Mouse (Mus musculus) adrenal gland, adult 8-10 months (tissue): ENCODE data around the gene Plekha8. TPM values are rescaled to one million over a fixed set of nuclear protein-coding genes. Genes with fewer than 3 reads are reported as not detected.

ENCODE experiments used
- total RNA-seq, 4 experiments: library from RNA; stranded (reverse); gene quantifications; 2 replicates each; pipeline ENCODE4 v1.2.4; 2022

The Plekha8 gene
- total RNA-seq, 4 experiments from 2014 or later, result 19.1 to 25.4 (median 20.4) TPM

Other genes with a start within 250 kb of the Plekha8 start
- gene Wipf3, start 165.5 kb upstream of the Plekha8 start, total RNA-seq, result 1 to 10 TPM; 1.3 to 3.3 (median 2.7) TPM
- 10 to 100 TPM; 34.1 to 73.9 (median 49.6) TPM for gene Scrn1, start 28.6 kb upstream of the Plekha8 start, total RNA-seq
- 10 to 100 TPM; 27.0 to 38.9 (median 31.5) TPM for gene Fkbp14, start 2.2 kb downstream of the Plekha8 start, total RNA-seq
- 10 to 100 TPM; 15.6 to 30.6 (median 20.3) TPM for gene Mturn, start 86.5 kb downstream of the Plekha8 start, total RNA-seq
- 10 to 100 TPM; 50.4 to 77.4 (median 56.5) TPM for gene Znrf2, start 221.8 kb downstream of the Plekha8 start, total RNA-seq